Mouse (Mus musculus) liver, postnatal 0 days (tissue): Measurements from ENCODE around the gene Stat1.

Experiments used
- CTCF ChIP-seq: sonication (generic); IDR thresholded peaks from 2 replicates; pipeline ENCODE4 v1.5.1; 2016; ENCODE audit warnings: antibody characterized with exemption, low read depth
- EP300 ChIP-seq: IDR thresholded peaks from 2 replicates; pipeline ENCODE4 v1.6.1; 2016; ENCODE audit warnings: antibody characterized with exemption, low read depth, mild to moderate bottlenecking

DNA sequence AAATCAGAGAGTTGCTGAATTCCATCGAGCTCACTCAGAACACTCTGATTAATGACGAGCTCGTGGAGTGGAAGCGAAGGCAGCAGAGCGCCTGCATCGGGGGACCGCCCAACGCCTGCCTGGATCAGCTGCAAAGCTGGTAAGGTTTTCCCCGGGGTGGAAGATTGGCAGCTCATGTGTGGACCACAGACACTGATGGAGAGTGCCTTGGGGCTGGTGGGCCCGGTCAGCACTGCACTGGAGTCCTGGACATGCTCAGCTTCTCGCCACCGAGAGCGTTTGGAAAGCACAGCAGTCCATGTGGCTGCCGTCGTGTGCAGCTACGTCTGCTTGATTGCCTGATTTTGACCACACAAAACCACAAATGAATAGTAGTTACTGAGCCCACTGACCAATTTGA lies 18.1 kb downstream of the Stat1 start:
- TF ChIP-seq EP300: no peak
- TF ChIP-seq CTCF: no peak
